Mouse (Mus musculus): Measurements from ENCODE around the gene Maml3. TPM values are rescaled to one million over a fixed set of nuclear protein-coding genes. Genes with fewer than 3 reads are reported as not detected.

The Maml3 gene
- total RNA-seq (2021), result 1 to 10 TPM; 7.4 to 8.5 TPM
- long read RNA-seq, experiment 1, partial matches to known transcripts, result 0 of 6 reads
- long read RNA-seq, experiment 1, other reads (novel, unspliced or antisense), result 6 of 6 reads
- long read RNA-seq, experiment 2, partial matches to known transcripts, result 0 of 4 reads
- long read RNA-seq, experiment 2, other reads (novel, unspliced or antisense), result 4 of 4 reads

DNA sequence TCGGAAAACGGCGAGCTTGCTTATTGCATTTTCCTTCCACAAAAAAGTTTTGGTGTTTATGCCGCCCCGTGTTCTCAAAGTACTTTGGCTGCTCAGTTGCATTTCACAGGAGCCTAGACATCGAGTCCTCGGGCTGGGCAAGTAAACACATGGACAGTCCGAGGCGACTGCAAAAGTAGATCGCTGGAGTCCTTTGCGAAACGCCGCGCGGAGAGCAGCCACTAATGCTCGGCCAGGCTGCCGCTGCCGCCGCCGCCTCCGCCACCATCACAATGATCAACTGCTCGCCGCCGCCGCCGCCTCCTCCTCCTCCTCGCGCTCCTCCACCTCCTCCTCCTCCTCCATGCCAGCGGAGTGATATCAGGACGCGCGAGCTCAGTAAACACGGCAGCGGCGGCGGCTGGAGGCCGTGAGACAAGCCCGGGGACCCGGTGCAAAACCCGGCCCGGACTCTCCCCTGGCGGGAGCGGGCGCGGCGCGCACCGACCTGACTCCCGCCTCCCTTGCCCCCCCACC lies at the start of gene Maml3:
Maml3 (minus strand) TSS at position 441 of the 516 bp plus-strand sequence.
- DNase-seq (ENCODE audit: low spot score in 2 of 2), result peak; percentile 81 to 85

DNA sequence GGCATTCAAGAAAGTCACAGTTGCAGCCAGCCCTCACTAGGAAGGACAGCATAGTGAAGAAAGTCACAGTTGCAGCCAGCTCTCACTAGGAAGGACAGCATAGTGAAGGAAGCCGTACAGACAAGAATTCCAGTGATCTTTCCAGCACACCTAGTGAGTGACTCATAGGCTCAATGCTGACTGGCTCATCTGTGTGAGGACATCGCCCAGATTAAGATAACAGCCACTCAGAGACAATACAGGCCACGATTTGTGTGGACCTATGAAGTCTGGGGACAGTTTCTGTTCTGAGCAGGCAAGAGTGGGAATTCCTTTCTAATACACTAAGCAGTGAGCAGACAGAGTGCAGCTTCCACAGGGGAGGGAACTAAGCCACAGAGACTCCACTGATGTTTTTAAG lies 46.3 kb upstream of the Maml3 start:
- DNase-seq (ENCODE audit: low spot score in 2 of 2), result no peak

DNA sequence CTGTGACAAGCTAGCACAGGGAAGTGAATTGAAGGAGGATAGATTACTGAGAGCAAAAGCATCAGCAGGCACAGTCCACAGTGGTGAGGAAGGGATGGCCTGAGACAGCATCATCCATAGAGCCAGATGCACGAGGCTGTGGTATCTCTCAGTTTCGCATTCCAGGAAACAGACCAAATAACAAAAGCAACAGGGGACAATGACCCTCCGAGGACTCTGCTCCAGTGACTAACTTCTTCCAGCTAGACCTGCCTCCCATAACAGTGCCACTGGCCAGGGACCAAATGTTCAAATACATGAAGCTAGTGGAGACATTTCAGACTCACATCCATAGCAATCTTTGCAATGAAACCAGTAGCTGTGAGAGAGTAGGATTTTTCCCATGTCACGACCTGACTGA lies 43.4 kb upstream of the Maml3 start:
- DNase-seq (ENCODE audit: low spot score in 2 of 2), result no peak

DNA sequence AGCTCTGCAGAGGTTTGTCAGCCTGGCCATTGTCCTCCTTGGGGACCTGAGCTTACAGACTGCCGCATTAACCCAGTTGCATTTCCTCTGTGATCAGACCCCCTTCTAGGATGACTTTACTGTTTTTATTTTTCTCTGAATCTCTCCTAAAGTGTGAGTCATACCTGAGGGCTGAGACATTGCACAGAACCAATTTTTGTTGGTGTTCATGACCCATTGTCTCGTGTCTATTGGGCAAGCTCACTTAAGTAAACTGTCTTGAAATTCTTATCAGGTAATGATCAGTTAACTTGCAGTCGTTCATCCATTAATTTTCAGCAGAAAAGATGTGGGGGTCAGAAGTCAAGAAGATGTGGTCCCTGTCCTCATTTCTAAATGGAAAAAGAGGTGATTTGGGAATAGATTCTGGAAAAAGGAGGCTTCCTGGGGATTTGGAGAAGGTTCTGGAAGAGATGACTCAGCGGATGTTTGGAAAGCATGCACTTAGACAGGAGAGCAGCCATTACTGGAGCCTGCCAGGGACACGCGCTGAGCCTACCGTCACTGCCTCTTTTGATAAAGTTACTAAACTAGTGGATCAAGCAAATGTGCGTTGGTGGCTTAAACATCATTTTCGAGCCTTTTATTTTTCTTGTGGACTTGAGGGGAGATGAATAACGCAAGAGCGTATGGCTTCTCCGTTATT lies 40.0 kb upstream of the Maml3 start:
- DNase-seq (ENCODE audit: low spot score in 2 of 2), result no peak

DNA sequence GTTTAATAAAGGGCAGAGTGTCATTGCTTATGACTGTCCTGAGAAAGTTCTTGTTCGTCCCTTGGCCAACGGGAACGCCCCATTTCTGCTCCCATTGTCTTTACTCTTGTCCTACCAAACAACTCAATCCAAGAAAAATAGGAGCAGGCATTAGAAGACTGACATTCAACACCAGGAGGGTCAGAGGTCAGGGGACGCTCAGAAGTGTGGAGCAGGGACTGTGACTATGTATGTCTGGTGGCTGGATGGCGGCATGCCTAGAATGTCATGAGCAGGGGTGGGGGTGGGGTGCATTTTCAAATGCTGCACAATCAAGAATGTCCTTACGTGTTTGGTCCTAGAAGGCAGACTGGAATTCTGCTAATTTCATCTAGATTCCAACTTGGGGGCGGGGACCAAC lies 38.1 kb upstream of the Maml3 start:
- no peak for DNase-seq (ENCODE audit: low spot score in 2 of 2)

DNA sequence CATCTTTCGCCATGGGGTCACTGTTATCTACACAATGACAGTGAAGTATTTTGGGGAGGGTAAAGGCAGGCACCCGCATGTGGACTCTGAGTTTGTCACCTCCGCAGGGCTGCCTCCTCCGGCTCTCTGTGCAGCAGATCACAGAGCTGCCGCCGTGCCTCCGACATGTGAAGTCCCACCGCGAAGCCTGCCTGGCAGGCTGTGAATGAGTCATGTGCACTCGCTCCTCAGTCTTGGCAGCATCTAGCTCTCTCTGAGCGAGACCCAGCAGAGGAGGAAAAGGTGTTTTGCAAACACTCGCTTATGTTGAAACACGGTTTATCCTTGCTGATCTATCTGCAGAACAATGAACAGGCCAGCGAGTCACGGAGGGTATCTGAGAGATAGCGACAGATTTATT lies 35.3 kb upstream of the Maml3 start:
- peak; percentile 47 to 50 for DNase-seq (ENCODE audit: low spot score in 2 of 2)

DNA sequence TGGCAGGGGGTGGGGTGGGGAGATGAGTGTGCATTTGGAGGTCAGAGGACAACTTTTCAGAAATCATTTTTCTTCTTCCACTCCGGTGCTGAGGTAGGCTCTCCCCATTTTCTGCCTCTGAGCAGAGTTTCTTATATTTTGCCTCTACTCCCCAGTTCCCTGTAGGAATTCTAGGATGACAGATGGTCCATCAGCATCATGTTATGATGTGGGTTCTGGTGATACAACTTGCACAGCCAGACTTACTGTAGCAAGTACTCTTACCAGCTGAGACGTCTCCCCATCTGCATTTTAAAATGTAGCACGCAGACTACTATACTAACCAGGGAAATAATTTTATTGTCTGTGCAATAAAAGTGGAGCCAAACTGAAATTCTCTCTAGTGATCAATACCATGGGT lies 20.5 kb upstream of the Maml3 start:
- peak in 1 of 2 experiments; percentile 42 for DNase-seq (ENCODE audit: low spot score in 2 of 2)

DNA sequence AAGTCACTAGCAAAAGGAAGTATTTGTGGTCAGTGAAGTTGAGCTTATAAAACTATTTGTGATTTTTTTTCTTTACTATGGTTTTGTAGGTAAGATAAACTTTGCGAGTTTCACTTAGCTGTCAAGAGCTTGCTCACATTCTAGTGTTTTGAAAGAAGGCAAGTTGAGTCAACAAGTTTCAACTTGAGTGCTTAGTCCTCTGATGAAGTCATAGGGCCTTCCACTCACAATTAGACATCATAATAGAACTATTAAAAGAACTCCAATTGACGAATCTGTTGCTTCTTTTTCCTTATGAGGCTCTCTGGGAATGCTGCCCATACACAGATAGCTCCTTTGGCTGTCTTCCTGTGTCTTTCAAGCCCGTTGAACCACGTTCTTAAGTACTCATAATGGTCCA lies 16.0 kb upstream of the Maml3 start:
- no peak for DNase-seq (ENCODE audit: low spot score in 2 of 2)

DNA sequence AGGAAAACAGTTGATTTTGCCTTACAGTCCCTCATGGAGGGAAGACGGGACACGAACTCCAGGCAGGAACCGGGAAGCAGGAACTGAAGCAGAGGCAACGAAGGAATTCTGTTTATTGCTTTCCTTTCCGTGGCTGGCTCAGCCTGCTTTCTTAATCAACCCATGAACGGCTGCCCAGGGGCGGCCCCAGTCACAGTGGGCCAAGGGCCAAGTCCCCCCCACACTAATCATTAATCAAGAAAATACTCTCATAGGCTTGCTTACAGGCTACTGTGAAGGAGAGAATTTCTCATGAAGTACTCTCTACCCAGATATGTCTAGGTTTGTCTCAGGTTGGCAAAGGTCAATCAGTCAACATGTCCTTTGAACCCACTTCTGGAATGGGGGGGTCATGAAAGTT lies 14.3 kb upstream of the Maml3 start:
- no peak for DNase-seq (ENCODE audit: low spot score in 2 of 2)

DNA sequence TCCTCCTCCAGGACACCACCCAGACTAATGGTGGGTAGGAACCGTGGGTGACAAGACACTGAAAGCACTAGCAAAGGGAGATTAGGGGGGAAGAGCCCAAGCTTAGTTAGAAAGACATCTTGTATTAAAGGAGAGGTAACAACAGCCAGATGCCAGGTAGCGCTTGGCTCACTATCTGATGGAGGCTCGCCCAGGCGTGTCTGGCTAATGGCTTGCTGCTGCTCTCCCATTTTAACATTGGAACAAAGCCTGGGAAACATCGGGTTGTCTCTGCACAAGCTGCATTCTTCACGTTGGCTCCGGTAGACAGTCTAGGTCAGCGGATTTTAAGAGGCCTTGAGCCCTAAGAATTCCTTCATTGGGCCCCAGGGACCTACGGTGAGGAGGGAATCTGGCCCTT lies 10.5 kb upstream of the Maml3 start:
- DNase-seq (ENCODE audit: low spot score in 2 of 2), result no peak

DNA sequence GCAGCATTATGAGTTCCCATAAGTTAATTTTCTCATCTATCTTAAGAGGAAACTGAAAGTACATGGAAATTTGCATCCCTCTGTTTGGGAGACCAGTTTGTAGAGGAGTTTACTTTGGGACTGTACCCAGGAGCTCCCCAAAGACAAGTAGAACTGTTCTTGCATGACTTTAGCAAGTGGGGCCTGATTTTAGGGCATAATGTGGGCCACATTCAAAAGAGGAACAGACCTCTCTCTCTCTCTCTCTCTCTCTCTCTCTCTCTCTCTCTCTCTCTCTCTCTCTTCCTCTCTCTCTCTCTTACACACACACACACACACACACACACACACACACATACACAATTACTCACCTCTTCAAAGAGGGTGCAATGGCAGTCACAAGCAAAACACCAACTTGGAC lies 3.2 kb upstream of the Maml3 start:
- no peak for DNase-seq (ENCODE audit: low spot score in 2 of 2)

DNA sequence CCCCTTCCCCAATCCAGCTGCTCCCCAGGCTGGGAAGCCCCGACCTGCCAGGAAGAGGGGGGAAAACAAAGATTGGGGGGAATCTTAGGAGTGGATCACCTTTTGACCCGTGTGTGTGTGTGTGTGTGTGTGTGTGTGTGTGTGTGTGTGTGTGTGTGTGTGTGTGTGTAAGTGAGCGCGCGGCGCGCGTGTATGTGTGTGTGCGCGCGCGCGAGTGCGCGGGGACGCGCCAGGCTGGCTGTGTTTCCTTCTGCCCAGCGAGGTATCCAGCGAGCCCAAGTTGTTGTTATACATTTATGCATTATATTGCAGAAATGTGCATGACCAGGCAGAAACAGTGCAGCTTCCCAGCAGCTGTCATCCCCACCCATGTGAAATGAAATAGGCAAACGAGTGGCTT lies 280 bp upstream of the Maml3 start:
- peak in 1 of 2 experiments; percentile 26 for DNase-seq (ENCODE audit: low spot score in 2 of 2)

DNA sequence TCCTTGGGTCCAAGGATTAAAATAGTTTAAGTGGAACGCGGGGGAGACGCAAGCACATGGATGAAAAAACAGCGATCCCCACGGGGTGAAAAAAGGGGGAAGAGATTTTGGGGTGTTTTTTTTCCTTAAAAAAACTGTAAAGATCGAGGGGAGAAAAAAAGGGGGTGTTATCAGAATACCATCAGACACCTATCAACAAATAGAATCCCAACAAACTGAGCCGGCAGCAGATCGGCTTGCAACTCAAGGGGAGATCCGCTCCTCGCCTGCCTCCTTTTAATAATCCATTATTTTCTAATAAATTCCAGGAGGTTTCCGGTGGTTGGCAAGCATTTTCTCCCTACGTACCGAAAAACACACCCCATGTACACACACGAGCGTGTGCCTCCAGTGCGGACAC lies 668 bp downstream of the Maml3 start:
- no peak for DNase-seq (ENCODE audit: low spot score in 2 of 2)

DNA sequence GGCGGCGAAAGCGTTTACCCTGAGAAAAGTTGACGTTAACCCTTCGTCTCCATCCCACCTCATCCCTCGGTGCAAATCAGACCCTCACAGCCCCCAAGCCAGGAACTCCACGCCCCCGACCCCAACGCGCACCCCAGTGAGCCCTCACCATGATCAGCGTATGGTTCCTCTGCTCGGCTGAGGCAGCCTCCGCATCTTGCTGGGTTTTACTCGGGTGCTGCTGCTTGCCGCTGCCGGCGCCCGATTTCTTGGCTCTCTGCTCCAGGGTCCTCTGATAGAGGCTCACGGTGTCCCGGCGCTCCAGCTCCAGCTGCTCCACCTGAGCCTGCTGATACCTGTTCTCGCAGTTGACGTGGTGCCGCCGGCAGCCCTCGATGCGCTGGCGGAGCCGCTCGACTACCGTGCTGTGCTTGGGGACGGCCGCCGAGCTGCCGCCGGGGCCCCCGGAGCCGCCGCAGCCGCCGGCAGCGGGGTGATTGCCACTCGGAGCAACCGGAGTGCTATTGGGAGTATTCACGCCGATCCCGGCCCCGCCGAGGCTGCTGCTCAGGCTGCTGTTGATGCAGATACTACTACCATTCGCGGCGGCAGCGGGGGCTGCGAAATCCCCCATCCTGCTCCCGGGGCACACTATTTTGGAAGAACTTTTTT lies 1.2 kb downstream of the Maml3 start:
- peak; percentile 30 to 59 for DNase-seq (ENCODE audit: low spot score in 2 of 2)

DNA sequence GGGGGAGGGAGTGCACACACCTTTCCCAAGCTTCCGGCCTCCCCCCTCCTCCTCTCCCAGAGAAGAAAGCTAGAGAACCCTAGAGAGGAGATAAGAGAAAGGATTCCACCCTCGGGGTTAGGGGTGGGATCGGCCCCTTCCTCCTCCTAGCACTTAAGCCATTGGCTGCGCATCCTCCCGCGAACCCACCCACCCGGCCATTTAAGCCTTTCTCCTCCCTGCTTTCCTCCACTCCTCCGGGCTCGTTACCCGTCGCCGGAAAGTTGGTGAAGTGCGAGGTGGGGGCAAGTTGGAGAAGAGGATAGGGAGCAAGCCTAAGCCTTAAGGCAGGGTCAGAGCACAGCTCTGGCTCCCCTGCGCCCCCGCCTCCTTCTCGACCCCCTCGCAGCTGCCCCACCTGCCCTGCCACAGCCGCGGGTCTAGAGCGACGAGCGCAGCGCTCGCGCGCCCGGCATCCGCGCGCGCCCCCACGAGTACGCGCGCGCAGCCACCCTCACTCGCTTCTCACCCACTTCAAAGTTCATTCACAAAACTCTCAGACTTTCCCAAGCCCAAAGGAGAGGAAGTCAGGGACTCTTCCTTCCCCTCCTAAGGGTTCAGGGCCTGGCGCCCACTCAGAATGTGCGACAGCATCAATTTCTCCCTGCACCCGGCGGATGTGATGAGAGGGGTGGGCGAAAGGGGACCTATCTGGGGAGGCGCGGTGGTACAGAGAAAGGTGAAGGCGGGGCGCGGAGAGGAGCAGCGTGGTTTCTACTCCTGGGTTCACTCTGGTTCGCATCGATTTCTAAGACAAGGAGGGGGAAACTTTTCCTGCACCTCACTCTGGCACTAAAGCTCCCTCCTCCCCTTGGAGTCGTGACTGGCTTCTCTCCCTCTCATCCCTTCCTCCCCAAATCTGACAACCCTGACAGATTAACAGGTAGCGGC lies 2.0 kb downstream of the Maml3 start:
- DNase-seq (ENCODE audit: low spot score in 2 of 2), result peak in 1 of 2 experiments; percentile 67

DNA sequence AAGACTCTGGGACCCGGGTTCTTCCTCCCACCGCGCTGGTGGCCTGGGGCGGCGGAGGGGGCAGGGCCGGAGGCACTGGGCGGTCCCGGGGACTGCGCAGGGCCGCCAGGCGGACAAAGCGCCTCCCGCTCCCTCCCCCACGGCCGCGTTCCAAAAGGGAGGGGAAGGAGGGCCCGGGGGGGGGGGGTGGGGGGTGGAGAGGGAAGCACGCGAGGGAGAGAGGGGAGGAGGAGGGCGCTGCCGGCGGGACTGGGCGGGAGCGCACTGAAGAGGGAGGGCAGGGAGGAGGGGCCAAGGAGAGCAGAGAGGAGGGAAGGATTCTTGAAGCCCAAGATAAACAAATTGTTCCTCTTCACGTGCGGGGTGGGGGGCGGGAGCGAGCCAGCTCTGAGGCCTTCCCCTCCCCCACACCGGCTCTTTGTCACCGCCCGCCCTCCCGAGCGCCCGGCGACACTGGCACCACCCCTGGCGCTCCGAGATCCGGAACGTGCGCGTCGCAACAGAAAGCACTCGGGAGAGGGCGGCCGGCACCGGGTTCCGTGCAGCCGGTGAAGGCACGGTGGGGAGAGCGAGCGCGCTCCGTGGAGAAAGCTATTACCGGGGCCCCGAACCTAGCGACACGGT lies 2.8 kb downstream of the Maml3 start:
- DNase-seq (ENCODE audit: low spot score in 2 of 2), result peak; percentile 76 to 82

DNA sequence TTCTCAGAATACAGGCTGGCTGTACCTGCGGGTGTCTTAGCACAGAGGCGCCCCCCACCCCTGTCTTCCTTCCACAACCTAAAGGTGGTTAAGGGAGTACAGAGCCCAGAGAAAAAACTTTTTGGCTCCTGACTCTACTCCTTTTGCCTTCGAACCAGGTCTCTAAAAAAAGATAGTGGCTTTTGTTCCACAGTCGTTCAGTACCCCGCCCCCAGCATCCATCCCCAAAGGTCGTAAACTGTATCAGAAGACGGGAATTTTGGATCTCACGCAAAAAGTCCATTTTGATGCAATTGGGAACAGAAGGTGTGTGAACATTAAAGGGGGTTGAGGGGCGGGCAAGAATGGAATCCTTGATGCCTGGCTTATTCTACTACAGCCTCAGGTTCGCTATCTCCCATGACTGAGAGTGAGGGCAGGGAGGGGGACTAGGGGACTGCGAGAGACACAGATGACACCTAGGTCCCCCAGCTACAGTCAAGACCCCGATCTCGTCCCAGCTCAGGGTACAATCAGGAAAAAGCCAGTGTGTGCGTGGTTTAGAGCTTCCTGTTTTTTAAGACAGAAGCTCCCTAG lies 3.4 kb downstream of the Maml3 start:
- DNase-seq (ENCODE audit: low spot score in 2 of 2), result peak in 1 of 2 experiments; percentile 20

DNA sequence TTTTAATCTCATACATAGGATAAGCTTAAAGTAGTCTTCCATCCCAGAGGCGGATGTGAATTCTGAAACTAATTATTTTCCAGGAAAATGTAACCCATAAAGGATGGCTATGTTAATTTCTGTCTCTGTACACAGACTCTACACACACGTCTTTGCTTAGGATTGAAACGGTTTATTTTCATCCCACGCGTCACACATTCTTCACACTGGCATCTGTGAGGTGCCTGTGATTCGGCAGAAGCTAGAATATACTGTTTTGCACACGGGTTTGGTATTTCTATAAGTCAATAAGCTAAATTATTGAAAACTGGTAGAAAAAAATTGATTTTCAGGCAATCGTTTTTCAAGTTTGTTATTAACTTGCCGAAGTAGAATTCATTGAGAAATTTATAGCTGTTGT lies 4.0 kb downstream of the Maml3 start:
- DNase-seq (ENCODE audit: low spot score in 2 of 2), result no peak

DNA sequence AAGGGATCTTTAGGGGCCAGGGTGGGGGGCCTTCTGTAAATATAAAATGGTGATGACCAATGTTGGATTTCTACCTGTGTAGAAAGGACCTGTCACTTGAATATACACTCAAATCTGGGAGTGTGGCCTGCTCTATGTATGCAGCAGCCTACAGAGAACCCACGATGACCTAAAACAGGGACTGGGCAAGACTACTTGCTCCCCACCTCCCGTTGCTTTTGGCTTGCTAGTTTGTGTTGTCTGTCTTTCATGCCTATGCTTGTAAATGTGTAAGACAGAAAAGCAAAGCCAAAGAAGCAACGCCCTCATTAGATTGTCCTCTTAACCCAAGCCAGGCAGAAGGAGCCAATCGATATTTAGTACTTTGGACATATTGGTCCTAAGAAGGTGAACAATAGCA lies 4.6 kb downstream of the Maml3 start:
- DNase-seq (ENCODE audit: low spot score in 2 of 2), result no peak

DNA sequence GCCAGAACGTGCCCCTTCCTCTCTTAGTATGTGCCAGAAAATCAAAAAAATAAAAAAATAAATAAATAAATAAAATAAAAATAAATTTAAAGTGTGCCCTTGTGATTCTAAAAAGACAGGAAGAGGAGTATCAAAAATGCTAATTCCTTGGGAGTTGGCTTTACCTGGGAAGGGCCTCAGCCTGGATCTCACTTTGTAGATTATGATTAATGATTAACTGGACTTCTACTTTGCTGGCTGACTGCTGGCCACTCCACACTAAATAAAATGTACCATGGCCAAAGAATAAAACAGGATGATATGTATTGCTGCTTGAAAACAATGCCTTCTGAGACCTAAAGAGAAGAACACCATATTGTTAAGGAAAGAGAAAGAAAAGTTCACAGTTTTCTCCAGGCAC lies 5.6 kb downstream of the Maml3 start:
- DNase-seq (ENCODE audit: low spot score in 2 of 2), result no peak

Measured in layer of hippocampus, postnatal 14 days (tissue).